Mouse (Mus musculus): ENCODE data around the gene Haus5. TPM values are rescaled to one million over a fixed set of nuclear protein-coding genes. Genes with fewer than 3 reads are reported as not detected.

Haus5 gene
- polyA plus RNA-seq (2014; fragmentation: Nextera tagmentation; extraction: Ambion mirVana), result 49.4 and 57.7 TPM in 2 replicates

DNA sequence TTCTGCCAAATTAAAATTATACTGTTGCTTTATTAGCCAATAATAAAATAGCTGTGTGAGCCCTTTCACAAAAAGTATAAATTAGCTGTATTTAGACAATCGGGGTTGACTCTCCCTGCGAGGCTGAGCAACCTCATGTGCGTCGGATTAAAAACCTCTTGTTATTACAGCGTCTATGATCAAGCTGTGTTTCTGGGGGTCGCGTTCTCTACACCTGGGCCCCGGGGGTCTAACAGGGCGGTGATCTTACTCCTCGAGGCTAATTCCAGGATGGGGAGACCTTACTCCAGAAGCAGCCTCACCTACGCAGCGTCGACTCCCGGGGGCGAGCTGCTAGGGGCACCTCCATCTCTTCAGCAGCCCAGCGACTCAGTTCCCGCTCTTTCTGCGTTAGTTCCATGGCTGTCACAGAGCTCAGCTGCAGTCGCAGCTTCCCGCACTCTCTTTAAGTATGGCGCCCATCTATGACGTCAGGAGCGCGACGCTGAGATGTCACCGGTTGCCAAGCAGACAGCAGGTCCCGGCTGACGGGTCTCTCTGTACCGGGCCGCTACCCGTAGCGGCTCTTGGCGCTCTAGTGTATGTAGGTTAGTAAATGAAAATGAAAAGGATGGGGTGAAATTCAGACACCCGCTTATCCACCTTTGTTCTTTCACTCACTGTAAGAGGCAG is at the start of gene Haus5:
Gene Haus5, minus strand, starts transcription at position 466 of the 672 bp plus-strand sequence.
- ATAC-seq (ENCODE audit: insufficient read depth, low FRiP score, low TSS enrichment), result peak; percentile 90
- Histone ChIP-seq H3K27me3 (ENCODE audit: control insufficient read depth, insufficient read depth, low read length) (no peaks in the 10 kb centered on the region), H3K9ac (ENCODE audit: low read length) (peak within 1 kb of the TSS; percentile 55), H3K4me1 (ENCODE audit: control insufficient read depth, insufficient read depth, low read length) (no peaks in the 10 kb centered on the region), H3K4me2 (ENCODE audit: low read depth) (peak within 1 kb of the TSS; percentile 85), H3K9me3 (ENCODE audit: control insufficient read depth, low read length) (no peaks in the 10 kb centered on the region), H3K4me3 (ENCODE audit: low read depth, low read length) (peak within 1 kb of the TSS; percentile 55), H3K36me3 (ENCODE audit: control insufficient read depth, insufficient read depth, low read length) (no peaks in the 10 kb centered on the region), H3K27ac (ENCODE audit: low read depth, low read length) (no peak within 1 kb of the TSS)
- WGBS, result under 1% methylated on average over 34 of the region's 34 CpGs
- DNase-seq (ENCODE audit: low spot score), result peak; percentile 94

DNA sequence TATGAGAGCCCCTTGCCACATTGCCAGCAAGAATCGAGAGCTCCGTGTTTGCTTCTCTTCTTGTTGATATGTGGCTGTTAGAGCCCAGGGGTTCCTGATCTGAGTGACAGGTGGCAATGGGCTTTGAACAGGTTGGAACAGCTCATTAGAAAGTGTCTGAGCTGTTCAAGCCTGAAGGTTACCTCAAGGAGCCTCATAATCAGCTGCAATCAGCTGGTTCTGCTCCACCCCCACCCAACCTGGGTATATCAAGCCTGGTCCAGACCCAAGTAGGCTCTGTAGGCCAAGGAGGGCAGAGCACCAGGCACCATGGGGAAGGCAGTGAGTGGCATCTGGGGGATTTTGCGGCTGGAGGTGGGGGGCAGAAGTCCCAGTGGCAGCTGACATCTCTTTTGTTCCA is 47.1 kb upstream of the Haus5 start, which contains the start of gene Atp4a:
Gene Atp4a, plus strand, starts transcription at position 268 of the 400 bp plus-strand sequence.
- H3K9ac ChIP-seq (ENCODE audit: low read length), result no peak within 1 kb of the TSS
- H3K27me3 ChIP-seq (ENCODE audit: control insufficient read depth, insufficient read depth, low read length), result no peaks in the 10 kb centered on the region
- no peaks in the 10 kb centered on the region; the same call in 1 of the 2 replicates for H3K4me1 ChIP-seq (ENCODE audit: control insufficient read depth, insufficient read depth, low read length)
- H3K36me3 ChIP-seq (ENCODE audit: control insufficient read depth, insufficient read depth, low read length), result no peaks in the 10 kb centered on the region
- DNase-seq (ENCODE audit: low spot score), result no peak
- no peak within 1 kb of the TSS for H3K4me3 ChIP-seq (ENCODE audit: low read depth, low read length)
- H3K4me2 ChIP-seq (ENCODE audit: low read depth), result no peak within 1 kb of the TSS
- 86% methylated on average over 3 of the region's 3 CpGs for WGBS
- H3K27ac ChIP-seq (ENCODE audit: low read depth, low read length), result no peak within 1 kb of the TSS
- no peak for ATAC-seq (ENCODE audit: insufficient read depth, low FRiP score, low TSS enrichment)
- no peaks in the 10 kb centered on the region for H3K9me3 ChIP-seq (ENCODE audit: control insufficient read depth, low read length)

DNA sequence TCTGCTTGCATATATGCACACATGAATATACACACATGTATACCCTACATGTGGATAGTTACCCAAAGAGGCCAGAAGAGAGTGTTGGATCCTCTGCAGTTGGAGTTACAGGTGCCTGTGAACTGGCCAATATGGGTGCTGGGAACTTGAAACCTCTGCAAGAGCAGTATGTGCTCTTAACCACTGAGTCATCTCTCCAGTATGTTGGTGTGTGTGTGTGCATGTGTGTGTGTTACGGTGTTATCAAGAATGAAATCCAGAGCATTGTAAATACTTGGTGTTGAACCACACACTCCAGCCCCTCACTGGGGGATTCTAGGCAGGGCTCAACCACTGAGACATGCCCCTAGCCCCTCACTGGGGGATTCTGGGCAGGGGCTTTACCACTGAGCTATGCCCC is 42.6 kb upstream of the Haus5 start:
- Histone ChIP-seq H3K4me3 (ENCODE audit: low read depth, low read length) (no peak overlapping the region), H3K4me1 (ENCODE audit: control insufficient read depth, insufficient read depth, low read length) (no peaks in the 10 kb centered on the region), H3K9ac (ENCODE audit: low read length) (no peak overlapping the region), H3K9me3 (ENCODE audit: control insufficient read depth, low read length) (no peaks in the 10 kb centered on the region), H3K27me3 (ENCODE audit: control insufficient read depth, insufficient read depth, low read length) (no peaks in the 10 kb centered on the region), H3K36me3 (ENCODE audit: control insufficient read depth, insufficient read depth, low read length) (no peaks in the 10 kb centered on the region), H3K4me2 (ENCODE audit: low read depth) (no peak overlapping the region), H3K27ac (ENCODE audit: low read depth, low read length) (no peak overlapping the region)
- WGBS, result 81% methylated on average over 1 of the region's 1 CpGs
- no peak for ATAC-seq (ENCODE audit: insufficient read depth, low FRiP score, low TSS enrichment)
- no peak for DNase-seq (ENCODE audit: low spot score)

DNA sequence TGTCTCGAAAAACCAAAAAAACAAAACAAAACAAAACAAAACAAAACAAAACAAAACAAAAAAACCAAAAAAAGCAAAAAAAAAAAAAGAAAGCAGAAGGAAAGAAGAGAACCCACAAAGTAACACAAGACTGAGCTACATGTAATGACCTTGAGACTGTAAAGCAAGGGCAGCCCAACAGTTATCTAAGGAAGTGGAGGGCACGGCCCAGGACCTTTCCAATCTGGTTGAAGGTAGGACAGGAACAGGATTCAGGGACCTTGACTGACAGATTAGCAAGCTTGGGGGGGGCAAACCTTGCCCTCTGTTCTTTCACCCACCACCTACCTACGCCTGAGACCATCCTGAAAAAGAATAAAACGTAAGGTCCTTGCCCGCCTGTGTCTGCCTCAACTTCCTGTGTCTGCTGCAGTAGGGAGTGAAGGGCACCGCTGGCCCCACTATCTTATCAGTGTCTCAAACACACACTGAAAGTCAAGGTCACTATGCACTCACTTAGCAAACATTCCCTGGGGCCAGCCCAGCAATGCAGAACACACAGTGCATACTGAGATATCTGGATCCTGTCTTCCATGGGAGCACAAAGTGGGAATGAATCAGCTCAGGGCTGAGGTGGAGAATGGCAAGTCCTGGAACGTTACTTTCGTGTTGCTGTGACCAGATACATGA is 41.6 kb upstream of the Haus5 start:
- no peak overlapping the region for H3K4me3 ChIP-seq (ENCODE audit: low read depth, low read length)
- H3K9ac ChIP-seq (ENCODE audit: low read length), result no peak overlapping the region
- WGBS, result 83% methylated on average over 8 of the region's 8 CpGs
- no peak for ATAC-seq (ENCODE audit: insufficient read depth, low FRiP score, low TSS enrichment)
- no peak overlapping the region for H3K27ac ChIP-seq (ENCODE audit: low read depth, low read length)
- no peak for DNase-seq (ENCODE audit: low spot score)
- no peaks in the 10 kb centered on the region for H3K4me1 ChIP-seq (ENCODE audit: control insufficient read depth, insufficient read depth, low read length)
- no peak overlapping the region for H3K4me2 ChIP-seq (ENCODE audit: low read depth)
- H3K27me3 ChIP-seq (ENCODE audit: control insufficient read depth, insufficient read depth, low read length), result no peaks in the 10 kb centered on the region
- no peaks in the 10 kb centered on the region; the same call in 1 of the 2 replicates for H3K9me3 ChIP-seq (ENCODE audit: control insufficient read depth, low read length)
- no peaks in the 10 kb centered on the region for H3K36me3 ChIP-seq (ENCODE audit: control insufficient read depth, insufficient read depth, low read length)

DNA sequence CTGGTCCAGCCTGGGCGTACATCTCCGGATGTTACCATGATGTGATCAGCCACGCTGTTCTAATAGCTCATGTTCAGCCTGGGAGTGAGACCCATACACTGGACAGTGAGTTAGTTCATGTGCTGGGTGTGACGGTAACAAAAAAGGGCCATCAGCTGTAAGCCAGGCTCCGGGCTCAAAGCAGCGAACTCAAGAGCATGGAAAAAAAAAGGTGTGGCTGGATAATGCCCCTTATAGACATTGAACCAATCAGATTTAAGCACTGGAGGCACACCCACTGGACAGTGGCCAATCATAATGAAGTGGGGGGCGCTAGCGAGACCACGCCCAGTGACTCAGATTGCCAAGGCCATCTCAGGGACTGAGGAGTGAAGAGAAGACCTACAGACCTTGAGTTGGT is 33.8 kb upstream of the Haus5 start, which contains the start of gene 2200002J24Rik:
Gene 2200002J24Rik, plus strand, starts transcription at position 338 of the 400 bp plus-strand sequence.
- DNase-seq (ENCODE audit: low spot score) (no peak), ATAC-seq (ENCODE audit: insufficient read depth, low FRiP score, low TSS enrichment) (no peak)
- WGBS, result 37% methylated on average over 9 of the region's 9 CpGs

DNA sequence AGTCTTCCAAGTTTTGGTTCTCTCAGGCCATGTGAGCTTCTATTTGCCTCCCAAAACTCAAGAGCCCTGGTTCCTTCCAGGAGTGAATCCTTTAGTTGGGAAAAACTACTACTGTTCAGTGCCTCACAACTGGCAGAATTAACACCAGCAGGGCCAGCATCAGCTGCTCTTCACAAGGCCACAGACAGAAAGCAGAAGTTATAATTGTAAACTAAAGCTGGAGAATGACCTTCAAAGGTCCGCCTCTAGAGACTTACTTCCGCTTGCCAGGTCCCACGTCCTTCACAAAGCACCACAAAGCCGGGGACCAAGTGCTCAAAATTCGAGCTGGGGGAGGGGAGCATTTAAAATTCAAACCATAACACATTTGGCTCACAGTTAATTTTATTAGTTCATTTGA is 33.3 kb upstream of the Haus5 start:
- DNase-seq (ENCODE audit: low spot score), result no peak
- H3K27ac ChIP-seq (ENCODE audit: low read depth, low read length), result no peak overlapping the region
- H3K9me3 ChIP-seq (ENCODE audit: control insufficient read depth, low read length), result no peaks in the 10 kb centered on the region; the same call in 1 of the 2 replicates
- no peak for ATAC-seq (ENCODE audit: insufficient read depth, low FRiP score, low TSS enrichment)
- WGBS, result 73% methylated on average over 5 of the region's 5 CpGs
- no peaks in the 10 kb centered on the region for H3K36me3 ChIP-seq (ENCODE audit: control insufficient read depth, insufficient read depth, low read length)
- no peak overlapping the region for H3K9ac ChIP-seq (ENCODE audit: low read length)
- no peak overlapping the region for H3K4me2 ChIP-seq (ENCODE audit: low read depth)
- no peaks in the 10 kb centered on the region for H3K4me1 ChIP-seq (ENCODE audit: control insufficient read depth, insufficient read depth, low read length)
- no peaks in the 10 kb centered on the region for H3K27me3 ChIP-seq (ENCODE audit: control insufficient read depth, insufficient read depth, low read length)
- H3K4me3 ChIP-seq (ENCODE audit: low read depth, low read length), result no peak overlapping the region

More for the DNA sequence above, 33.8 kb upstream of the Haus5 start, which contains the start of gene 2200002J24Rik:
- Histone ChIP-seq H3K4me2 (ENCODE audit: low read depth) (no peak within 1 kb of the TSS), H3K36me3 (ENCODE audit: control insufficient read depth, insufficient read depth, low read length) (no peaks in the 10 kb centered on the region), H3K4me3 (ENCODE audit: low read depth, low read length) (no peak within 1 kb of the TSS), H3K9me3 (ENCODE audit: control insufficient read depth, low read length) (no peaks in the 10 kb centered on the region; the same call in 1 of the 2 replicates), H3K27me3 (ENCODE audit: control insufficient read depth, insufficient read depth, low read length) (no peaks in the 10 kb centered on the region), H3K9ac (ENCODE audit: low read length) (no peak within 1 kb of the TSS), H3K27ac (ENCODE audit: low read depth, low read length) (no peak within 1 kb of the TSS), H3K4me1 (ENCODE audit: control insufficient read depth, insufficient read depth, low read length) (no peaks in the 10 kb centered on the region)

DNA sequence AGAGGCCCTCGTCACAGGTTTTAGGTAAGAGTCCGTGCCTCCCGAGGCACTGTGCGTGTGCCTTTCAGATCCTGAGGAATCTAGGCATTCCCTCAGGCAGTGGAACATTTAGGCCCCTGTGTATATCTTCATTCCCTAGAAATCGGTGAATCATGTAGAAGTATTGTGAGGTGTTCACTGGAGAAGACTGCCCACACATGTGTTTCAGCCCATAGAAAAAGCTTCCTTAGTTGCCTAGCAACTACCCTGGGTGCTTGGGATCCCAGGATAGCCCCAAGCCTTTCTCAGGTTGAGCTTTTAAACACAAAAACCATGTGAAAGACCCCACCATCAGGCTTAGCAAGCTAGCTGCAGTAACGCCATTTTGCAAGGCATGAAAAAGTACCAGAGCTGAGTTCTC is 23.5 kb upstream of the Haus5 start:
- Histone ChIP-seq H3K27me3 (ENCODE audit: control insufficient read depth, insufficient read depth, low read length) (peaks cover 6% of the 10 kb centered on the region), H3K9ac (ENCODE audit: low read length) (no peak overlapping the region), H3K4me1 (ENCODE audit: control insufficient read depth, insufficient read depth, low read length) (no peaks in the 10 kb centered on the region), H3K27ac (ENCODE audit: low read depth, low read length) (no peak overlapping the region), H3K4me3 (ENCODE audit: low read depth, low read length) (no peak overlapping the region), H3K36me3 (ENCODE audit: control insufficient read depth, insufficient read depth, low read length) (no peaks in the 10 kb centered on the region), H3K4me2 (ENCODE audit: low read depth) (no peak overlapping the region), H3K9me3 (ENCODE audit: control insufficient read depth, low read length) (no peaks in the 10 kb centered on the region)
- 72% methylated on average over 6 of the region's 6 CpGs for WGBS
- no peak for DNase-seq (ENCODE audit: low spot score)
- no peak for ATAC-seq (ENCODE audit: insufficient read depth, low FRiP score, low TSS enrichment)

DNA sequence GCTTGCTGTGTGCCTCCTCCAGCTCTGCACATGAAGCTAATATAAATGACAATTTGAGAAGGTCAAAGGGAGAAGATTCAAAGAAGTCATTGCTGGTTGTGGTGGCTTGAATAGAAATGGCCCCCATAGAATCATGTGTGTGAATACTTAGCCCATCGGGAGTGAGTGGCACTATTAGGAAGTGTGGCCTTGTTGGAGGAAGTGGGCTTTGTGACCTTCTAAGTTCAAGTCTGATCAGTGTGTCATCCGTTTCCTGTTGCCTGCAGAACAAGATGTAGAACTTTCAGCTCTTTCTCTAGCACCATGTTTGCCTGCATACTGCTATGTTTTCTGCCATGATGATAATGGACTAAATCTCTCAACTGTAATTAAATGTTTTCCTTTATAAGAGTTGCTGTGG is 18.6 kb upstream of the Haus5 start:
- no peak for ATAC-seq (ENCODE audit: insufficient read depth, low FRiP score, low TSS enrichment)
- 81% methylated on average over 2 of the region's 2 CpGs for WGBS

More for the DNA sequence above, 18.6 kb upstream of the Haus5 start:
- Histone ChIP-seq H3K4me2 (ENCODE audit: low read depth) (no peak overlapping the region), H3K4me1 (ENCODE audit: control insufficient read depth, insufficient read depth, low read length) (no peaks in the 10 kb centered on the region), H3K27me3 (ENCODE audit: control insufficient read depth, insufficient read depth, low read length) (peaks cover 6% of the 10 kb centered on the region), H3K27ac (ENCODE audit: low read depth, low read length) (no peak overlapping the region), H3K4me3 (ENCODE audit: low read depth, low read length) (no peak overlapping the region), H3K36me3 (ENCODE audit: control insufficient read depth, insufficient read depth, low read length) (no peaks in the 10 kb centered on the region), H3K9me3 (ENCODE audit: control insufficient read depth, low read length) (0 out of 2 replicates have a peak, but pooled peaks cover 2% of the 10 kb centered on the region), H3K9ac (ENCODE audit: low read length) (no peak overlapping the region)
- DNase-seq (ENCODE audit: low spot score), result no peak
